Mouse (Mus musculus) G1E (cell line): Measurements from ENCODE around the gene Bik.

ENCODE experiments used
- CTCF ChIP-seq: IDR thresholded peaks from 2 replicates; pipeline ENCODE4 v1.5.1; 2012; ENCODE audit warnings: low read depth, low read length, inconsistent platforms, mixed read lengths
- GATA1 ChIP-seq: IDR thresholded peaks from 2 replicates; pipeline ENCODE4 v1.6.1; 2012; ENCODE audit warnings: borderline replicate concordance, low read length, inconsistent platforms, mixed read lengths
- GATA2 ChIP-seq: IDR thresholded peaks from 2 replicates; pipeline ENCODE4 v1.6.1; 2012; ENCODE audit warnings: low read depth, low read length, inconsistent platforms, borderline replicate concordance
- POLR2AphosphoS5 ChIP-seq: IDR thresholded peaks from 2 replicates; pipeline ENCODE4 v1.6.1; 2012; ENCODE audit warnings: low read depth, low read length, inconsistent platforms; ENCODE audit not compliant: insufficient replicate concordance
- TAL1 ChIP-seq: conservative IDR thresholded peaks from 2 replicates; pipeline ENCODE4 v1.6.1; 2012; ENCODE audit warnings: low read depth, low read length, inconsistent platforms, mixed read lengths

DNA sequence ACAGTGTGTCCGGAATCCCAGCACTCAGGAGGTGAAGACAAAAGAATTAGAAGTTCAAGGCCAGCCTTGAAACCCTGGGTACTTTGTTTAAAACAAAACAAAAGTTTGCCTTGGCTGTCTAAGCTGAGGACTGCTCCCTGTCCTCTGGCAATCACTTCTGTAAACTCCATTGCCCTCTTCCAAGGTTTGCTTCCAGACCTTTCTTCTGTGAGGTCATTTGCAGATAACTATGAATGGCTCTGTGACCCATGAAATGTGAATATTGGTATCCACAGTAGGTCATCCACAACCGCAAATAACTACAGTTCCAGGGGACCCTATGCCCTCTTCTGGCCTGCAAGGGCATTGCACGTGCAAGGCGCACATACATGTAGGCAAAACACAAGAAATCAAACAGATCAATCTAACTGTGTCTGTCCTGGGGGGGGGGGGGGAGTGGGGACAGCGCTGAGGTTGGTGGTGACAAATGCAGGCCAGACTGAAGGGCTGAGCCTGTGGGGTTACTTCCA lies 5.4 kb downstream of the Bik start:
- TF ChIP-seq CTCF (0 out of 2 replicates have a peak, but pooled peaks have one; percentile 18), GATA1 (no peak), GATA2 (no peak), POLR2AphosphoS5 (no peak), TAL1 (no peak)
